Comparison of ENCODE assay signal across 24 mouse cellular contexts in genomic region chr14:11962561-11962960, GRCm38 (mm10).
"Had no signal": no experiment of that assay in that cellular context is flagged by ENCODE, and none has a peak within 500 bp of the region (broad histone marks: within the 10 kb centered on the region; RNA-seq: fewer than 3 reads in every experiment).

No protein-coding gene starts in this region.

- H3K9me3 ChIP-seq: heart, embryonic 13.5 days; heart, embryonic 15.5 days; hindbrain, embryonic 10.5 days; hindbrain, embryonic 12.5 days; intestine, embryonic 15.5 days; limb, embryonic 13.5 days; limb, embryonic 15.5 days; liver, embryonic 12.5 days had no signal

- H3K4me1 ChIP-seq: intestine, embryonic 15.5 days; liver, embryonic 12.5 days had no signal

- H3K27ac ChIP-seq: gastrocnemius, adult 2 months; heart, adult 2 months; heart, embryonic 13.5 days; heart, embryonic 15.5 days; hindbrain, embryonic 10.5 days; hindbrain, embryonic 12.5 days; hindbrain, embryonic 14.5 days; intestine, embryonic 15.5 days; limb, embryonic 13.5 days; limb, embryonic 15.5 days; liver, embryonic 12.5 days; liver, embryonic 14.5 days had no signal

- H3K9ac ChIP-seq: heart, embryonic 13.5 days; heart, embryonic 15.5 days; hindbrain, embryonic 12.5 days; hindbrain, embryonic 14.5 days; intestine, embryonic 15.5 days; limb, embryonic 13.5 days; limb, embryonic 15.5 days; liver, embryonic 12.5 days; liver, embryonic 14.5 days had no signal

- H3K4me3 ChIP-seq: gastrocnemius, adult 2 months; heart, adult 2 months; heart, embryonic 13.5 days; heart, embryonic 15.5 days; hindbrain, embryonic 10.5 days; hindbrain, embryonic 12.5 days; intestine, embryonic 15.5 days; limb, embryonic 13.5 days; limb, embryonic 15.5 days; liver, embryonic 12.5 days had no signal

- H3K36me3 ChIP-seq: heart, embryonic 13.5 days; heart, embryonic 15.5 days; hindbrain, embryonic 10.5 days; hindbrain, embryonic 12.5 days; intestine, embryonic 15.5 days; limb, embryonic 13.5 days; limb, embryonic 15.5 days; liver, embryonic 12.5 days had no signal

- H3K27me3 ChIP-seq: heart, embryonic 13.5 days; heart, embryonic 15.5 days; hindbrain, embryonic 12.5 days; intestine, embryonic 15.5 days; limb, embryonic 13.5 days; limb, embryonic 15.5 days; liver, embryonic 12.5 days had no signal

- DNase-seq: gastrocnemius, adult 2 months; gastrocnemius, postnatal 10 days; gastrocnemius, postnatal 25 days; heart, adult 2 months; heart, postnatal 14 days; heart, postnatal 4 days; kidney, adult 18-20 months; kidney, adult 8-10 months; kidney, postnatal 10 days; kidney, postnatal 25 days; kidney, postnatal 4 days; layer of hippocampus, adult 9-11 months; layer of hippocampus, postnatal 36 days; left cerebral cortex, postnatal 4 days had no signal
